Mouse (Mus musculus) liver, embryonic 16.5 days (tissue): ENCODE data around the gene Tmcc3. TPM values are rescaled to one million over a fixed set of nuclear protein-coding genes. Genes with fewer than 3 reads are reported as not detected.

Experiments
- ATAC-seq: fragments of 200-750 bp; cut with Nextera tagmentation; 2 replicates; pipeline ENCODE4 v1.8.0; 2017; ENCODE audit warnings: low read depth, mild to moderate bottlenecking, moderate number of reproducible peaks, moderate library complexity
- H3K27ac ChIP-seq: fragments of 300-500 bp; sonication (generic); 2 replicates; pipeline ENCODE4 v1.5.1; 2014; ENCODE audit warnings: mild to moderate bottlenecking, low read length
- H3K27me3 ChIP-seq: fragments of 300-500 bp; sonication (generic); 2 replicates; pipeline ENCODE4 v1.6.1; 2014; ENCODE audit warnings: low read depth, low read length, mixed read lengths; ENCODE audit not compliant: control insufficient read depth, insufficient read depth
- H3K36me3 ChIP-seq: fragments of 300-500 bp; sonication (generic); 2 replicates; pipeline ENCODE4 v1.6.1; 2014; ENCODE audit warnings: mild to moderate bottlenecking; ENCODE audit not compliant: control insufficient read depth, insufficient read depth
- H3K4me1 ChIP-seq: fragments of 300-500 bp; sonication (generic); 2 replicates; pipeline ENCODE4 v1.6.1; 2014; ENCODE audit warnings: low read depth, low read length, mixed read lengths; ENCODE audit not compliant: control insufficient read depth
- H3K4me2 ChIP-seq: fragments of 300-500 bp; sonication (generic); 2 replicates; pipeline ENCODE4 v1.6.1; 2014; ENCODE audit warnings: low read depth, low read length, mixed read lengths
- H3K4me3 ChIP-seq: fragments of 300-500 bp; sonication (generic); 2 replicates; pipeline ENCODE4 v1.5.1; 2014; ENCODE audit warnings: low read depth, mild to moderate bottlenecking, low read length
- H3K9ac ChIP-seq: fragments of 300-500 bp; sonication (generic); 2 replicates; pipeline ENCODE4 v1.6.1; 2014; ENCODE audit warnings: low read depth, low read length
- H3K9me3 ChIP-seq: fragments of 300-500 bp; sonication (generic); replicated peaks from 2 replicates; pipeline ENCODE4 v1.6.1; 2016; ENCODE audit warnings: low read length; ENCODE audit not compliant: control insufficient read depth
- WGBS: fragments of 180-500 bp; shearing (Covaris S2); extraction: QIAGEN DNeasy Blood & Tissue Kit; methylation state at CpG from one replicate; pipeline ENCODE4 v1.1.7; 2014; ENCODE audit not compliant: insufficient replicate concordance; 5-methylcytosine and 5-hydroxymethylcytosine counted together
- polyA plus RNA-seq: library from polyadenylated mRNA; unstranded; fragments of >200 nt; fragmentation: Nextera tagmentation; extraction: Ambion mirVana; gene quantifications from 2 replicates; pipeline ENCODE4 v1.2.1, GENCODE M21; 2015

Gene Tmcc3
- polyA plus RNA-seq, 1 experiment from 2014 or later, result 6.7 TPM

GRCm38 (mm10) chr10:94543956-94544355 is 232.2 kb downstream of the Tmcc3 start:
- ATAC-seq, result no peak

GRCm38 (mm10) chr10:94544803-94545202 is 233.1 kb downstream of the Tmcc3 start:
- no peak for ATAC-seq
- Histone ChIP-seq H3K4me3 (no peak overlapping the region), H3K4me1 (peaks cover 8% of the 10 kb centered on the region), H3K9me3 (no peaks in the 10 kb centered on the region), H3K36me3 (no peaks in the 10 kb centered on the region), H3K4me2 (peak overlapping the region; percentile 60; the same call in 1 of the 2 replicates), H3K27me3 (no peaks in the 10 kb centered on the region), H3K9ac (no peak overlapping the region), H3K27ac (peak overlapping the region; percentile 64; the same call in 1 of the 2 replicates)
- 56% methylated on average over 8 of the region's 8 CpGs for WGBS

More at GRCm38 (mm10) chr10:94543956-94544355, 232.2 kb downstream of the Tmcc3 start:
- no peak overlapping the region for H3K9ac ChIP-seq
- no peaks in the 10 kb centered on the region for H3K27me3 ChIP-seq
- no peak overlapping the region for H3K4me2 ChIP-seq
- H3K4me1 ChIP-seq, result peaks cover 8% of the 10 kb centered on the region
- no peak overlapping the region for H3K27ac ChIP-seq
- H3K36me3 ChIP-seq, result no peaks in the 10 kb centered on the region
- no peak overlapping the region for H3K4me3 ChIP-seq
- H3K9me3 ChIP-seq, result no peaks in the 10 kb centered on the region
- 56% methylated on average over 8 of the region's 8 CpGs for WGBS

GRCm38 (mm10) chr10:94545259-94546019 is 233.7 kb downstream of the Tmcc3 start:
- 20% methylated on average over 21 of the region's 21 CpGs for WGBS
- Histone ChIP-seq H3K4me3 (peak overlapping the region; percentile 45), H3K9ac (peak overlapping the region; percentile 35), H3K36me3 (no peaks in the 10 kb centered on the region), H3K27me3 (no peaks in the 10 kb centered on the region), H3K9me3 (no peaks in the 10 kb centered on the region), H3K27ac (peak overlapping the region; percentile 64), H3K4me1 (peaks cover 11% of the 10 kb centered on the region), H3K4me2 (peak overlapping the region; percentile 60)
- peak; percentile 70 for ATAC-seq

- WGBS, result 61% methylated on average over 6 of the region's 6 CpGs
- peak; percentile 79 for ATAC-seq
- H3K4me1 ChIP-seq, result peaks cover 11% of the 10 kb centered on the region
- peak overlapping the region; percentile 67 for H3K27ac ChIP-seq
- no peak overlapping the region for H3K9ac ChIP-seq
- H3K9me3 ChIP-seq, result no peaks in the 10 kb centered on the region
- no peaks in the 10 kb centered on the region for H3K27me3 ChIP-seq
- no peaks in the 10 kb centered on the region for H3K36me3 ChIP-seq
- no peak overlapping the region for H3K4me3 ChIP-seq
- H3K4me2 ChIP-seq, result no peak overlapping the region
Measured at GRCm38 (mm10) chr10:94546617-94547016, 234.9 kb downstream of the Tmcc3 start.

GRCm38 (mm10) chr10:94549511-94550232 is 237.9 kb downstream of the Tmcc3 start:
- Histone ChIP-seq H3K9ac (no peak overlapping the region), H3K27ac (no peak overlapping the region)

GRCm38 (mm10) chr10:94550649-94551048 is 238.9 kb downstream of the Tmcc3 start:
- Histone ChIP-seq H3K36me3 (no peaks in the 10 kb centered on the region), H3K4me3 (no peak overlapping the region), H3K4me2 (no peak overlapping the region), H3K4me1 (peaks cover 6% of the 10 kb centered on the region), H3K9me3 (no peaks in the 10 kb centered on the region), H3K27me3 (no peaks in the 10 kb centered on the region), H3K27ac (peak overlapping the region; percentile 15; the same call in 1 of the 2 replicates), H3K9ac (no peak overlapping the region)
- ATAC-seq, result no peak
- 48% methylated on average over 9 of the region's 9 CpGs for WGBS

More at GRCm38 (mm10) chr10:94549511-94550232, 237.9 kb downstream of the Tmcc3 start:
- Histone ChIP-seq H3K9me3 (no peaks in the 10 kb centered on the region), H3K27me3 (no peaks in the 10 kb centered on the region), H3K4me3 (no peak overlapping the region), H3K4me1 (peaks cover 6% of the 10 kb centered on the region), H3K4me2 (no peak overlapping the region), H3K36me3 (no peaks in the 10 kb centered on the region)
- no peak for ATAC-seq
- WGBS, result 57% methylated on average over 4 of the region's 4 CpGs

GRCm38 (mm10) chr10:94551065-94551464 is 239.3 kb downstream of the Tmcc3 start:
- no peak overlapping the region for H3K9ac ChIP-seq
- peaks cover 3% of the 10 kb centered on the region for H3K4me1 ChIP-seq
- H3K36me3 ChIP-seq, result no peaks in the 10 kb centered on the region
- no peaks in the 10 kb centered on the region for H3K9me3 ChIP-seq
- WGBS, result 49% methylated on average over 2 of the region's 2 CpGs
- peak overlapping the region; percentile 15; the same call in 1 of the 2 replicates for H3K27ac ChIP-seq
- H3K4me2 ChIP-seq, result no peak overlapping the region
- ATAC-seq, result no peak
- H3K27me3 ChIP-seq, result no peaks in the 10 kb centered on the region
- no peak overlapping the region for H3K4me3 ChIP-seq

- WGBS, result 74% methylated on average over 6 of the region's 6 CpGs
- H3K27ac ChIP-seq, result no peak overlapping the region
Measured at GRCm38 (mm10) chr10:94551511-94551910, 239.8 kb downstream of the Tmcc3 start.

More at GRCm38 (mm10) chr10:94551511-94551910, 239.8 kb downstream of the Tmcc3 start:
- H3K9me3 ChIP-seq, result no peaks in the 10 kb centered on the region
- H3K4me3 ChIP-seq, result no peak overlapping the region
- no peaks in the 10 kb centered on the region for H3K27me3 ChIP-seq
- H3K4me2 ChIP-seq, result no peak overlapping the region
- no peak for ATAC-seq
- no peak overlapping the region for H3K9ac ChIP-seq
- peaks cover 3% of the 10 kb centered on the region for H3K4me1 ChIP-seq
- H3K36me3 ChIP-seq, result no peaks in the 10 kb centered on the region
